15 mouse cellular contexts compared by ENCODE assay signal in genomic region chr19:35126594-35127051, GRCm38 (mm10).
DNase-seq lines count a peak whose midpoint lies in the region; TF ChIP-seq lines count a peak whose summit lies in the region.
"Had no signal": no experiment of that assay in that cellular context is flagged by ENCODE, and none has a peak within 500 bp of the region (broad histone marks: within the 10 kb centered on the region; RNA-seq: fewer than 3 reads in every experiment).

No protein-coding gene starts in this region.

- no peak overlapping the region for H3K27ac ChIP-seq in bone marrow, adult 2 months (ENCODE audit: control insufficient read depth, insufficient read depth, low read depth, low read length, poor library complexity)
- no peak overlapping the region for H3K27ac ChIP-seq in macrophage
- H3K27ac ChIP-seq: hindbrain, embryonic 14.5 days; midbrain, embryonic 15.5 days; neural tube, embryonic 13.5 days had no signal

- peak; percentile 17 for DNase-seq in thymus, postnatal 0 days (ENCODE audit: low spot score)
- DNase-seq in thymus, adult 18-20 months, result no peak
- DNase-seq in lung, postnatal 36 days, result no peak
- no peak for DNase-seq in right cerebral cortex, postnatal 14 days
- DNase-seq in urinary bladder, postnatal 4 days (ENCODE audit: low spot score in 2 of 2), result no peak
- DNase-seq: adrenal gland, postnatal 36 days; cerebellum, adult 18-20 months; heart, adult 18-20 months; kidney, adult 9 months; lung, postnatal 14 days had no signal

- no peak for TF ChIP-seq CTCF in bone marrow, adult 2 months (IDR thresholded peaks at IDR 0.05; ENCODE audit: control insufficient read depth, insufficient read depth, low read length)

- no peaks in the 10 kb centered on the region for H3K36me3 ChIP-seq in macrophage (ENCODE audit: inconsistent target)
- H3K36me3 ChIP-seq: midbrain, embryonic 15.5 days; neural tube, embryonic 13.5 days had no signal

- no peaks in the 10 kb centered on the region for H3K4me1 ChIP-seq in bone marrow, adult 2 months (ENCODE audit: control insufficient read depth, insufficient read depth, low read length)
- H3K4me1 ChIP-seq: midbrain, embryonic 15.5 days; neural tube, embryonic 13.5 days had no signal

- TF ChIP-seq POLR2A in bone marrow, adult 2 months (IDR thresholded peaks at IDR 0.05; ENCODE audit: borderline replicate concordance, control insufficient read depth, low read depth, low read length), result no peak

- H3K4me3 ChIP-seq in bone marrow, adult 2 months (replicated peaks; ENCODE audit: control insufficient read depth, low read depth, low read length), result peak overlapping the region; percentile 62
- H3K4me3 ChIP-seq in macrophage (ENCODE audit: inconsistent target), result peak overlapping the region; percentile 35
- H3K4me3 ChIP-seq: midbrain, embryonic 15.5 days; neural tube, embryonic 13.5 days had no signal

- WGBS in bone marrow, adult 2 months, result 3% methylated on average over 12 of the region's 12 CpGs
- WGBS in macrophage (ENCODE audit: missing documents), result 1% methylated on average over 12 of the region's 12 CpGs

- no peaks in the 10 kb centered on the region for H3K79me2 ChIP-seq in macrophage (ENCODE audit: inconsistent target)
